Mouse (Mus musculus) CD4-positive helper T cell, adult 2 months (primary cell): ENCODE results near the gene Gpat2.

Experiments
- DNase-seq: peaks from one replicate; pipeline ENCODE4 v3.0.0-alpha.2; 2012; ENCODE audit warnings: low read depth, missing footprints, low spot score

Gpat2 gene

DNA sequence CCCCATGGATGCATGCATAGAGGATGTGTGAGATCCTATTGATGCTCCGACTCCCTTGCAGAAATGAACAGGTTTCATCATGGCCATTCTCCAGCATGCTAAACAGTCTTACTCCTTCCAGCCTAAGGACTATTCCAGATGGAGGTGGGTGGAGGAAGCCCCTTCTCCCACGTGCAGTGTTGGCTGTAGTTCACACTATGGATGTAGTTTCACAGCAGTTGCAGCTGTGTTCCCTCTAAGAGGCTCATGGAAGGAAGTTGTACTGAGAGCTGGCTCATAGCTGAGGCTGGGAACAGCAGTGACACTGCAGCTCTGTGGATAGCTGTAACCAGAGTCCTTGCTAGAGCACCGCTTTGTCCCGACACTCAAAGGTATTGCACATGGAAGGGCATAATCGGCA, 12.7 kb downstream of the Gpat2 start:
- no peak for DNase-seq

DNA sequence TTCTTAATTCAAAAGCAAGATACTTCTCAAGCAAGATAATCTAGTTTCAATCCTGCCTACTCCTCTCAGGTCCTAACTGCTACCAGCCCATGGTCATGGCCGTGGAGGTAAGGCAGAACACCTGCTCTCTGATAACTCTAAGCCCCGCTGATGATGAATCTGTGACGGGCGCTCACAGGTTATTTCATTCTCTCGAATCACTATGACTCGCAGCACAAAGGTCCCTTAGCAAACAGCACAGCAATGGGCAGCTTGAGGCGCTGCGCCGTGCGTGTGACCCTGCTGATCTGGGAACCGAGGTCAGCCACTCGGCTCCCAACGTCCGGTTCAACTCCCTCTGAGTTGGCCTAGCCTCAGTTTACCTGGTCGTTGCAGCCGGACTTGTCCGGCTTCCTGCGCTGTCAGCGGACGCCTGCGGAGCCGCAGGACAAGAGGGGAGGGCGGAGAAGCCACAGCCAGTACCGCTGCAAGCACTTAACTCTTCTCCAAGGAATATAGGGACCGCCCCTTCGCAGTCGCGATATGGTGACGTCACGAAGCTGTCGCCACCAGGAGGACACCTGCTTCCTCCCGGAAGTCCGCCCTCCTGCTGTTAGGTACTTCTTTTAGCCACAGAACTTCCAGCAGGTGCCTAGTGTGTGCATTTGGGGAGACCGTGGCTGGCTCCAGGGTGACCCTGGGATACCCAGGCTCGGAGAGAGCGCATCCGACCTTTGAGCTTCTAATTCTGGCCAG, 19.2 kb downstream of the Gpat2 start, which contains the start of gene Fahd2a:
Gene Fahd2a (minus strand): TSS at position 511 of the 735 bp plus-strand sequence.
- DNase-seq, result peak; percentile 91

DNA sequence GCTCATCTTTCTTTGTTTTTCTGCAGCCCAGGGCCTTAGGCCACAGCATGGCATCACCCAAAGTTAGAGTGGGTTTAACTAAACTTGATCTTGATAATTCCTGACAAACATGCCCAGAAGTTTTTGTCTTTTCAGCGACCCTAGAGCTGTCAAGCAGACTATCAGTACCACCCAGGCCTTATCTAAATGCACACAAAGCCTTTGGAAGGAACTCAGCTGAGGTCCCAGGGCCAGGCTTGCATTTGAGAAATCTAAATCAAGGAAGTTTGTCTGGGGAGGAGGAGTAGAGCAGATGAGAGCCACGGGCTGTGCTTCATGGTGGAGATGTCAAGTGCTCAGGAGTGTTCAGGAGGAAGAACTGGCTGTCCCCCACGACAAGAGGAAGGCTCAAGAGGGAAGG, 21.8 kb downstream of the Gpat2 start:
- DNase-seq, result no peak

GRCm38 (mm10) chr2:127449691-127450090, 24.7 kb downstream of the Gpat2 start:
- no peak for DNase-seq

- no peak for DNase-seq
Observed at GRCm38 (mm10) chr2:127451748-127452147, 26.7 kb downstream of the Gpat2 start.

DNA sequence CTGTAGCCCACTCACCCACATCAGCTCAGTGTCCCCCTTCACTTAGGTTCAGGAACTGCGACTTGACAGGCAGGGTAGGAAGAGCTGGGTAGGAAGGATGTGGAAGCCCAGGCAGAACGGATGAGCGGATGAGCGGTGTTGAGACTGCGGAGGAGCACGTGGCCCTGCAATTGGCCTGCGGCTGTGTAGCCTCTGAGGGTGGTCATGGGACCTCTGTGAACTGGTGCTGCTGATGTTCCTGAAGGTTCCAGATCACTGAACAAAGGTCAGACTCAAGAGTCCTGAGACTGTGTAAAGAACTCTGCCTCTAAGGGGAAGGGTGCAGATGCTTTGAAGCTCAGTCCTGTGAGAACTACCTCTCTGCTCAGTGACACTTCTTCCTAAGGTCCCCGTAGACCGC, 28.1 kb downstream of the Gpat2 start:
- DNase-seq, result no peak

DNA sequence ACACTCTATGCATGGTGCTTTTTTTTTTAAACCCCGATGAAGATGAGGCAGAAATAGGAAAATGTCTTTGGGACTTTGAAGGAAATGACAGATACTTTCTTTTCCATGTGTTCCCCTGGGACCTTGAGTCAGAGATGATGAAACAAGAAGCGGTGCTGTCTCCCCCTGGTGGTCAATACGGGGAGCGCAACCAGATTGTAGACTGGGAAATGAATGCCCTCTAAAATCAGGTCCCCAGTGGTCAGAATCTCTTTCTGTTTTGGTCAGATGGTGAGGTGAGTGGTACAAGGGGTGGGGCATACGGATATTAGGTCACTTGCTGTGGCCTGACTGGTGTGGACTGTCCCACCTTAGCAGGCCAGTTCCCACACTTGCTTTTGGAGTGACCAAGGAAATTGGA, 28.8 kb downstream of the Gpat2 start:
- DNase-seq, result peak; percentile 44

GRCm38 (mm10) chr2:127459341-127459740, 34.3 kb downstream of the Gpat2 start:
- no peak for DNase-seq

DNA sequence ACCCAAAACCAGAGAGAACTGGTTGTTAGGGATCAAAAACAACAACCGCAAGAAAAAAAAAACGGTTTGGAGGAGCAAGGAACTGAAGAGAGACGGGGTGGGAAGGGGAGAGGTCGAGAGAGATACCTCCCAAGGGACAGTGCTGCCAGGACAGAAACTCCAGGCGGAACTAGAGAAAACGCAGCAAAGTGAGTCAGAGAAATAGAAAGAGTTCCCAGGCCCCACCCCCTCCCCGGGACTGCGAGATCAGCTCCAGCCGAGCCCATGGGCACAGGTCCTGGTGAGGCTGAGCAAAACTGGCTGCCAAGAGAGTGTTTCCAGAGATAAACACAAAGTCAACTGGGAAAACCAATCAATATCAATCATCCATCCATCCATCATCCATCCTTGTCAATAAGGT, 36.4 kb downstream of the Gpat2 start:
- no peak for DNase-seq

DNA sequence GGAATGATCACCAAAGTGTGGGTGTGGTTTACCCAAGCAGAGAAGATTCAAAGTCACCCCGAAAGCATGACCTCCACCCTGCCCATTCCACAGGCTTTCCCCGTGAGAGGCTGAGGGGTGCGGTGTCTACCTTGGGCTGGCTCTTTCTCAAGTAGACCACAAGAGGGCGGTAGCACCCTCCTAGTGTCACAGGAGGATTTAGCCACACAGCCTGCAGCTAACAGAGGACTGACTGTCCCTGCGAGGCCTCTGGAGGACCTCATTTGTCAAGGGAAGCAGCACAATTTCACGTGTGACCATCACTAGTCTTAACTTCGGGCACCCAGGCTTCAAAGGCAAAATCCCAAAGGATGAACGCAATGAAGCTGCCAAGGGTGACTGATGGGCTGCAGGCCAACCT, 37.3 kb downstream of the Gpat2 start:
- peak; percentile 31 for DNase-seq

DNA sequence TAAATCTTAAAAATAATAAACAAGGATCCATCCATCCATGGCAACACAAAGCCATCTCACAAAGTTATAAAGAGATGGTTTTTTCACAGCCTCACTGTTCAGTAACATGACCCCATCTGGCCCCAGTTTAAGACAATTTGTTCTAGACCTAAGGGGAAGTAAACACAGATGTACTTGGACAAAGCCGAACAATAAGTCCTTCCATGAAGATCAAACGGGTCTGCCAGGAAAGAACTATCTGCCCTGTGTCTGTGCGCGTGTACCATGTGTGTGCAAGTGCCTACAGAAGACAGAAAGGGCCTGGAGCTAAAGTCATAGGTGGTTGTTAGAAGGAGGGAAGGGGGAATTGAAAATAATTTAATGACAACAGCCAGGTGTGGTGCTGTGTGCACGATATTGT, 45.2 kb downstream of the Gpat2 start:
- no peak for DNase-seq

DNA sequence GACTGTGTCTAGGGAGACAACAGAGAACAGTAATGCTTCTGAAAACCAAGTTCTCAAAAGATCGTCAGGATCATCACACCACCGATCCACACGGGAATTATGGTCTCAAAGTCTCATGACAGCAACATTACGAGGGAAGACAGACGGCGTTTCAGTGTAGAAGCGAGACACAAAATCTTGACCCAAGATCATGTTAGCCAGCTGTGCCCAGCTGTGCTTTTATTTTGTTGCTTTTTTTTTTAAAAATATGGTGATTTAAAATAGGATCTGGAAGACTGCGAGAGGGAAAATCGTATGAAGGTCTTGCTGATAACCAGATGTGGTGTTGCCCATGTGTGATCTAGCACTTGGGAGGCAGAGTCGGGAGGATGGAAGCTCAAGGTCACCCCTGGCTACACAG, 45.7 kb downstream of the Gpat2 start:
- DNase-seq, result no peak

GRCm38 (mm10) chr2:127471281-127471680, 46.3 kb downstream of the Gpat2 start:
- no peak for DNase-seq

GRCm38 (mm10) chr2:127472279-127472678, 47.3 kb downstream of the Gpat2 start:
- DNase-seq, result no peak

- DNase-seq, result no peak
Observed at GRCm38 (mm10) chr2:127479210-127479609, 54.2 kb downstream of the Gpat2 start.

DNA sequence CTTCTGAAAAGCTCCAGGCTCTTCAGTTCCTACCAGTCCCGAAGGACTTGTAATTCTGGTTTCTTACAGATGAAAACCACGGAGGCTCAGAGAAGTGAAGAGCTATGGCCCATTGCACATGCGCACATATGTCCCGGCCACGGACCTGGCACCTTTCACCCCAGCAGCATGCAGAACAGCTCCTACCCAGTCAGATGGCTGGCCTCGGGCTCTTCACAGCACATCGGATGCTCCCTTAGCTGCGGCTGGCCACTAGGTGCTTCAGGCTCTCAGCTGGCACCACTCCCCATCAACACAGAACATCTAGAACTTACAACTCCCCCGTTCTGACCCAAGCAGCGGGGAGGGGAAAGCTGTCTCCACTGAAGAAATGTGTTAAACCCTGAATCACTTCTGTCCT, 54.8 kb downstream of the Gpat2 start:
- DNase-seq, result no peak

DNA sequence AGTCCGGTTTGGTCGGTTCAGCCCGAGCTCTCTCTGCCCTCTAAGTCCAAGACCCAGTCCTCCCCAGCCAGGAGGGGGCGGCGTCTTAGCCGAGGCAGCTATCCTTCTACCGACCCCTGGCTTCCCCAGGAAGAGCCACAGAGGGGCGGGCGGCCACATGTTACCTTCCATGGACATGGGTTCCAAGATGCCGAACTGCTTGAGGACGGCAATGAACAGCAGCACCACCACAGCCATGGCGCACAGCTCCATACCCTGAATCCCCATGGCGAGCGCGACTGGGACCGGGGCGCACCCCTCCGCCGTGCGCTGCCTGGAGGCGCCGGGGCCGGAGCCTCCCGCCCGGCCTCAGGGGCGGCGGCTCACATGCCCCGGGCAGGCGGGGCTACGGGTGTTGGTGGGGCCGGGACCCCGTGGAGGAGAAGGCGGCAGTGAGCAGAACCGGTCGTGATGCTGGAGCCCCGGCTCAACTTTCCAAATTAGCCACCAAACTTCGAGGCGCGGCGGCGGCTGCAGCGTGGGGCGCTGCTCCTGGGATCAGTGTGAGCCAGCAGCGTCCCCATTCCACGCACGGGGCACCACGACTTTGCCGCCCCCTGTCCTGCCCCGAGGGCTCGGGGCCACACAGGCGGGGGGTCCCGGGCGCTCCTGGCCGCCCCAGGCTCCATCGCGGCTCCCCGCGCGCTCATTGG, 57.0 kb downstream of the Gpat2 start:
- DNase-seq, result no peak

GRCm38 (mm10) chr2:127482533-127482911, 57.5 kb downstream of the Gpat2 start:
- DNase-seq, result no peak

- DNase-seq, result no peak
Observed at GRCm38 (mm10) chr2:127483001-127483400, 58.0 kb downstream of the Gpat2 start.

GRCm38 (mm10) chr2:127484476-127485170, 59.6 kb downstream of the Gpat2 start:
- no peak for DNase-seq
